Mouse (Mus musculus): ENCODE results near the gene Ms4a8a.

Gene Ms4a8a

GRCm38 (mm10) chr19:11017891-11018290, 63.0 kb downstream of the Ms4a8a start, which contains the start of gene Ms4a18:
Gene Ms4a18 (minus strand): TSS chr19:11018031.
- in situ Hi-C loops (cut with MboI, MseI): no loop called here
